Mouse (Mus musculus) brain, embryonic 14.5 days (tissue): ENCODE data around the gene Gm49321. TPM values are rescaled to one million over a fixed set of nuclear protein-coding genes. Genes with fewer than 3 reads are reported as not detected.

Experiments
- DNase-seq: peaks from one replicate; pipeline ENCODE4 v3.0.0-alpha.2; 2011; ENCODE audit warnings: low read depth
- CTCF ChIP-seq: fragments of 200-500 bp; IDR thresholded peaks from 2 replicates; pipeline ENCODE4 v1.5.1; 2012; ENCODE audit warnings: inconsistent platforms, mild to moderate bottlenecking, moderate library complexity, borderline replicate concordance; ENCODE audit not compliant: insufficient read depth, insufficient read length; ENCODE audit errors: extremely low read depth
- POLR2A ChIP-seq: fragments of 200-500 bp; IDR thresholded peaks from 2 replicates; pipeline ENCODE4 v1.6.1; 2012; ENCODE audit warnings: mild to moderate bottlenecking, inconsistent platforms, borderline replicate concordance; ENCODE audit not compliant: poor library complexity, insufficient read depth, insufficient read length, severe bottlenecking; ENCODE audit errors: extremely low read depth
- polyA plus RNA-seq: library from polyadenylated mRNA; depleted of rRNA; stranded (reverse); fragments of >200 nt; gene quantifications from 2 replicates; pipeline ENCODE4 v1.2.3, GENCODE M21; 2012; rRNA removed

The Gm49321 gene
- polyA plus RNA-seq, 1 experiment: not detected

DNA sequence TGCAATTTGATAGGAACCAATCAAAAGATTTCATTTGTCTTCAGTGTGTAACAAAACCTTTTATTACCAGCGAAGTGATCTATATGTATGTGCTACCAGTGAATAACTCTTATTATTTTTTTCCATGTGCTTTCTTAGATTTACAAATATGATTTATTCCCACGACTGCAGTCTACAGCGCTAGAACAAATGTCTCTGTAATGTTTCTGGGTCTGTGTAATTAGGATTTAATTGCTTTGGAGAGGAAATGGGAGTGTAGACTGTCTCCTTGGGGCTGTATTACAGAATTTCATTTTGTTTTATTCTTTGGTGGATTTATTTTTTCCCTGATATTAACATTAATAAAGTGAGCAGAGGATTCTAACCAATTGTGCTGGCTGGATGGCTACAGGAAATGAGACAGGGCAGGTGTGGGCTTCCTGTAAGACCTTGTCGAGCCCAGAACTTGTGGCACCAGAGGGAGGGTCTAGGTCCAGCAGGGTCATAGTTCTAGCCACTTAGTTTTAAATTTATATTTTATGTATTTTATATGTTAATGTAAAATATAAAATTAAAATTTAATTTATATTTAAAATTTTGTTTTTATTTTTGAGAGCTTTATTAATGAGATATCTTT lies 51.0 kb downstream of the Gm49321 start:
- TF ChIP-seq POLR2A (no peak), CTCF (no peak)
- DNase-seq: no peak

- TF ChIP-seq POLR2A (no peak), CTCF (peak; percentile 57; the same call in 1 of the 2 replicates)
- peak; percentile 27 for DNase-seq
Observed at GRCm38 (mm10) chr12:73989594-73989993, 52.1 kb downstream of the Gm49321 start.

DNA sequence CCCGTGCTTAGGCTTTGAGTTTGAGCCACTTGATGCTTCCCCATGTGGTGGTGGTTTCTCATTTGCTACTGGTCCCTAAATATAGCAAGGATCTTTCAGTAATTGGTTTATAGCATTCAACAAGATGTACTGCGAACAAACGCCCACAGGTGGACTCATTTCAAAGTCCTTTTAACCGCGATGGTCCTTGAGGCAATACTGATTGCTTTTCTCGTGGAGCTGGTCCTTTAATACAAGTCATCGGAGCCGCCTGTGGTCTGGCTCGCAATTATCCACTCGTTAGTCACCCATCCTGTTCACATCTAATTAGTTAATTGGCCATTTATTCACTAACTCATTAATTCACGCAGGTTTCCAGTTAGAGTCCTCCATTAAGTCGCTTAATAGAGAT lies 59.4 kb downstream of the Gm49321 start:
- TF ChIP-seq CTCF: no peak
- no peak for TF ChIP-seq POLR2A
- DNase-seq: no peak

DNA sequence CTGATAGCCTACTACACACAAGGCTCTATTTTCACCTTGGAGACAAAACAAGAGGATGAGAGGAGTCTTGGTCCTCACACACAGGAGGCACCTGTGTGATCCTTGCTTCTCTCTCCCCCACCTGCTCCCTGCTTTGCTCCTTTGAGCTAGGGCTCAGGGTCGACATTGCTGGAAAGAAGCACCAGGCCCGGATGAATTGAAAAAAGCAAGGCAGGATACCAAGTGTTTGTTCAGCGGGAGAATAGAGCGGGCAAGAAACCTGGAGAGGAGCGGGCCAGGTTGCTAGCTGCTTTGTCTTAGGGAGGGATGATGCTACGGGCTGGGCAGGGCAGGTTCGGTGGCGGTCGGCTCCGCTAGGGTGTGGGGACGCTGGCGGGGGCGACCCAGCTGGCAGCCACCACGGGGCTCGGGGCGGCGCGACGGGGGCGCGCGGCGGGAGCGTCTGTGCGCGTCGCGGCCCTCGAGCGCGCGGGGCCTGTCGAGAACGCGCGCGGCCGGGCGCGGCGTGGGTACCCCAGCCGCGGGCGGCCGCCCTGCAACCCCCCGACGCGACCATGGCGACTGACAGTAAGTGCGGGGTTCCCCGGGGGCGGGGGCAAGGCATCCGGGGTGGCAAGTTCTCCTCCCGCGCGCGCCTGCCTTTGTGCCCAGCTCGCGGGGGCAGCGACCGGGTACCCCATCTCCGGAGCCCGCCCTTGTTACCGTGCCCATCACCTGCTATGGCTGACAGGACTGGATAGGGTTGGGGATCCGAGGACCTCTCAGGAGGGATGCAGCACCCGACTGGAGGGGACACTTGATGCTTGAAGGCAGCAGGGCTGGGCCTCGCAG lies 60.1 kb downstream of the Gm49321 start, which contains the start of gene Syt16:
Gene Syt16, plus strand, starts transcription at position 365 of the 831 bp plus-strand sequence.
- peak; percentile 66 for DNase-seq
- TF ChIP-seq POLR2A (peak; percentile 70), CTCF (no peak)

- TF ChIP-seq CTCF (no peak), POLR2A (no peak)
- DNase-seq: peak; percentile 30
Observed at GRCm38 (mm10) chr12:73998128-73998456, 60.6 kb downstream of the Gm49321 start.

- no peak for DNase-seq
- TF ChIP-seq CTCF (no peak), POLR2A (no peak)
Observed at GRCm38 (mm10) chr12:74002449-74002848, 65.0 kb downstream of the Gm49321 start.

DNA sequence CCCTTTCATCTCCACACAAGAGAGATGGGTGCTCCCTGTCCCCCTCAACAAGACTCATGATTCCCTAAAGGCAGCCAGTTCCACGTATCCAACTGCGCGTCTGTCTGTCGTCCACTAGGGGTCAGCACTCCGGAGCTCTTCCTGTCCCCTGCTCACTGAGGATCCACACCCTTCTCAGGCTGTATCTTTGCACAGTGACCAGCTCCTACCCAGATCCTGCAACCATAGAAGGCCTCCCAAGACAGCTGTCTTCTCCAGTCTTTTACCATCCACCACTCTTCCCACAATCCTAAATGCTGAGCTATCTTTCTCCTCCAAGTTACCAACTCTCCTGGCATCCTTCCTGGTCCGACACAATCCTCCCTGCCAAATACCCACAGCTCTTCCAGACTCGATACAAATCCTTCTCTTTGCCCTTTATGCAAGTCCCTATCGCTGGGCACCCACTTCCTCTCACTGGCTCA lies 72.0 kb downstream of the Gm49321 start:
- DNase-seq: peak; percentile 63
- TF ChIP-seq POLR2A: no peak
- TF ChIP-seq CTCF: peak; percentile 88

DNA sequence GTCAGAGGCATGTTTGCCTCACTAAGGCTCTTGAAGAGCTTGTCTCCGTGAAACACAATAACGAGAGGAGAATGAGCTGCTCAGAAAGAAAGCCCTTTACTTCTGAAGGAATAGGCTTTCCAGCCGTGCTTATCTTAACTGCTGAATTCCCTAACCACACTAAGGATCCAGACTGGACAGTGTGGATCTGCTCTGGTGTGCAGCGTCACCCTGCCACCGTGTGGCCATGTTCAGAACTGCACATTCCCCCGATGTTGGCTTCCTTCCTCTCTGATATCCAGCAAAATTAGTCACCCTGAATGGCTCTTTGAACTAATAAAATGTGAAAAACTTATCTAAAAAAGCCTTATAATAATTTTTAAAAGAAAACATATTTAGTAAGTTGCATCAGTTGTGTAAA lies 76.3 kb downstream of the Gm49321 start:
- peak; percentile 99 for TF ChIP-seq CTCF
- TF ChIP-seq POLR2A: no peak
- DNase-seq: peak; percentile 84

DNA sequence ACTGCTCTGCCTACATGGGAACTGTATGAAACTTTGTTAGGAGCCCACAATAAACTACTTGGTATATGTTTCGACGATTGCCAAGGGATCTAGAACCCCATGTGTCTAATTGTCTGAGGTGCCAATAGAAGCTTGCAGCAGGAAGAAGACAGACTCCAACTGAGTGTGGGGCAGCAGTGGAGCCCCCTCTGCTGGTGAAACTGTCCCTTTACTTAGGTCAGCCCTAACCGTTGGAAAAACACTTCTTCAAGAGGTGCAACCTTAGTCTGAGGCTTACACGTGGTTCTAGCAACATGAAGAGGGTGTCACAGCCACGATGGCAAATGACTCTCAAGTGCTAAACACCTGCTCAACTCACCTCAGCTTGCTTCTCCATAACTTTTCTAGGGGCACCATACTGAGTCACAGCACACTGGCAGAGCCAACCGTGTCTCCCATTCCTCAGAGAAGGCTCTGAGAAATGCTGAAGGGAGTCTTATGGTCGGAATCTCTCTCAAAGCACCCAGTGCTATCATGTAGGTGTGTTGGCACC lies 77.4 kb downstream of the Gm49321 start:
- no peak for DNase-seq
- TF ChIP-seq POLR2A (no peak), CTCF (peak; percentile 24; the same call in 1 of the 2 replicates)

GRCm38 (mm10) chr12:74015491-74015890 lies 78.0 kb downstream of the Gm49321 start:
- no peak for TF ChIP-seq CTCF
- no peak for TF ChIP-seq POLR2A
- DNase-seq: no peak

Other genes starting within 250 kb of the Gm49321 start
- gene Hif1a, start 36.3 kb upstream of the Gm49321 start, polyA plus RNA-seq: 69.2 and 73.1 TPM in 2 replicates
- gene Snapc1, start 26.8 kb downstream of the Gm49321 start, polyA plus RNA-seq: 33.4 and 34.1 TPM in 2 replicates
- gene Syt16, start 60.0 kb downstream of the Gm49321 start, polyA plus RNA-seq: 36.5 and 43.4 TPM in 2 replicates